Mouse (Mus musculus): Measurements from ENCODE around the gene Ghdc.
A peak's percentile ranks its signal among the peaks of the same experiment; 100 is the strongest.

Ghdc gene

DNA sequence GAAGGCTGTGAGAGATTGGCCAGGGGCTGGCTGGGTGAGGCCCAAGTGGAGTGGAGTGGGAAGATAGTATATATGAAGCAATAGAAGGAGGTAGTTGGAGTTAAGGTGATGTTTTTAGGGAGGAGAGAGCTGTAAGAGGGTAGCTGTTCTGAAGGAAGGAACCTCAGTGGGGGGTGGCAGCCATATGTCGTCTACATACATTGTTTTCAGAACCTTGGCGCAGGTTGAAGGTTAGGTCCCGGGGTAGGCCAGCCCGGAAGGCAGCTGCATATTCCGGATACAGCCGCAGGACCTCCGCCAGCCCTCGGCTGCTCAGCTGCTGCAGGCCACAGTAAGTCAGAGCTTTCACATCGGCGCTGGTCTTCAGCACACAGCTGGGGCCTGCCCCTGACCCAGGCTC is 24.2 kb downstream of the Ghdc start:
- no peak for DNase-seq (ENCODE audit: low spot score)

DNA sequence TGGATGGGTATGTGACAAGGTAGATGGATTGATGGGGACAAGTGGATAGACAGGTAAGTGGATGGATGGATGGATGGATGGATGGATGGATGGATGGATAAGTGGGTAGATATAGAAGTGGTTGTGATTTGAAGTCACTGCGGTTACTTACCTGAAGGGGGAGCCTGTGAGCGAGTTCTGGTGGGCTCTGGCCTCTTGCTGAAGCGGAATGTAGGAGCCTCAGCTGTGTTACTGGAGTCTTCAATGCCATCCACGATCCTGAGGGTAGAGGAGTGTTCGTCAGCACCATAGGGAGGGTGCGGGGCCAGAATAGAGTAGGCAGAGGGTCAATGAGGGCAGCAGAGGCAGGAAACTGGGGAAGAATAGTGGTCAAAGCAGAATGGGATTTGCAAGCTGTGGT is 25.7 kb downstream of the Ghdc start:
- DNase-seq (ENCODE audit: low spot score), result peak; percentile 80

DNA sequence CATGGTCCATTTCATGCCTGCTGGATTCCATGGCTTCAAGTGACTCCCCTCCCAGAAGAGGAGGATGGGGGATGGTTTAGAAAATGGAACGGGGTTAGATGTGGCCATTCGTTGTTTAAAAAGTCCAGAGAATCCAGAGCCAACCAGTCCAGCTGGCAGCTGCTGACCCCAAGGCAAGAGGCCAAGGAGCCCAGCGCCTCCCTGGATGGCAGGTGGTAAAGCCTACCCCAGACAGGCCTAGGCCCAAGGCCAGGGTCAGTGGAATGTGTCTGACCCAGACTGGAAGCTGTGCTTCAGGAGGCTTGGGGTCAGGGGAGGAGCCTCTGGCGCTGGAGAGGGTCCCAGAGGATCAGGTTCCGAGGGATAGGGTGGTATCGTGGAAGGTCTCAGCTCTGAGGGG is 29.4 kb downstream of the Ghdc start:
- no peak for DNase-seq (ENCODE audit: low spot score)

DNA sequence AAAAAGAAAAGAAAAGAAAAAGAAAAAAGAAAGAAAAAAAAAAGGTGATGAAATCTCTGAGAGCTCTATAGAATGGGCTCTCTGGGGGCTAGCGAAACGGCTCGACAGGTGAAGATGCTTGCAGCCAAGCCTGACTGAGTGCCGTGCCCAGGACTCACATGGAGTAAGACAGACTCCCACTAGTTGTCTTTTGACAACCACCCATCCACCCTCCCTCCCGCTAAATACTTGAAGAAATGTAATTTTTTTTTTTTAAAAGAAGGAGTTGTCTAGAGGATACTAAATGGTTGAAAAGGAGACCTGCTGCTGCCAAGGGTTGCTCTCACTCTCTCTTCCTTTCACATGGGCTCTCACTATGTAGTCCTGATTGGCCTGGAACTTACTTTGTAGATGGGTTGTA is 32.0 kb downstream of the Ghdc start:
- no peak for DNase-seq (ENCODE audit: low spot score)

DNA sequence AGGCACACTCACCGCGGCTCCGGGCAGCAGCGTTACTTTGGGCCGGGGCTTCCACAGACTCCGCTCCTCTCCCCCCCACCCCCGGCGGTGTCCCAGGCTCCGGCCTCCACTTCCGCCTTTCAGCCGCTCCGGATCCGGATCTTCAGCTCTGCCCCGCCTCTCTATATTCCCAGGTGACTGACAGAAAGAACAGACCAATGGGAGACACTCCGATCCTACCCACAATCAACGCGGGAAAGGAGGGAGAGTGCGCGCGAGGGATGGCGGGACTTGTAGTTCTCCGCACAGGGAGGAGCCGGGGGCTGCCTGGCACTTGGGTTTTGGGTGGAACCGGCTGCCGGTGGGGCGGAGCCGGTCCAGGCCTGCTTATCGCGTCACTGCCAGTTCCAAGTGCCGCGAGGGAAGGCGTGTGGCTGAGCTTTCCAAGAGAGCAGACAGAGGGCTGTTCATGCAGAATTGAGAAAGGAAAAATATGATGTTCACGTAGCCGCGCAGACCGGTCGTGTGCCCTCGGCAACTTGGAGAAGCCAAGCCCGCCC is 32.6 kb downstream of the Ghdc start, which contains the start of gene Rab5c:
Gene Rab5c (minus strand): TSS at position 150 of the 539 bp plus-strand sequence.
- DNase-seq (ENCODE audit: low spot score), result peak; percentile 99

DNA sequence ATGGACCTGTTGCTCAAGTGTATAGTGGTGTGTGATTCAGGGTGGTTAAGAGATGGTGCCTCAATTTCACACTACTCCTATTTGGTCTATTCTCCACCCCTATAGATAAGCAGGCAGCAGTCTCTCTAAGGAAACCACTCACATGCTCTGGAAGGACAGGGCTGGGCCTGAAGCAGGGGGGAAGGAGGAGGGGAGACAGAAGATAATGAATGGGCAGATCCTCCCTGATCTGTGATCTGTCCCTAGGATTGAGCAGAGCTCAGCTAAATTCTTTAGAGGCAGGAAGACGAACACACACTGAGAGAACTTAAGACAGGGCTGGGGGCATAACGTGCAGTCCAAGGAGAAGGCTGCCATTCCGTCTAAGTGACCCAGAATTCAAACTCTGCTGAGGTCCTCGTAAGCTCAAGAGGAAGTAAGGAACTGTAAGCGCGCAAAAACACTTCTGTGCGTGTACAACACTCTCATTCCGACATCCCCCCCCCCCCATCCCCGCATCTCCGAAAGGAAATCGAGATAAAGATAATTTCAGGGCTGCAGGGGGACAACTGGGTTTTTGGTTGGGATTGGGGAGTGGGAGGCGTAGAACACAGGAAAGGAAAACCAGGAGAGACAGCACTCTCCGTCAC is 33.5 kb downstream of the Ghdc start:
- no peak for DNase-seq (ENCODE audit: low spot score)

DNA sequence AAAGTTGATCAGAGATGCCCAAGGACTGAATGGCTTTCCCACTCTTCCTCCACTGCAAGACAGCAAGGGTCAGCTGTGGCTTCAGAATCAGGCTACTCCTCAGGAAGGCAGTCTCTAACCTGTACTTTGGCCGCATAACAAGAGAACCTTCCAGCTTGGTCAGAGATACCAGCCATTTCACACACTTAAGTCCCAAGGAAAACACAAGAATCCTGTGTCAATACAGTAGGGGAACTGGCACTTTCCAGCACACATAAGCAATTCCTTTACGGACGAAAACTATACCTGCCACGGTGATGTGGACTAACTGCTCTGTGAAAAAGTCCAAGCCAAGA is 34.0 kb downstream of the Ghdc start:
- no peak for DNase-seq (ENCODE audit: low spot score)

DNA sequence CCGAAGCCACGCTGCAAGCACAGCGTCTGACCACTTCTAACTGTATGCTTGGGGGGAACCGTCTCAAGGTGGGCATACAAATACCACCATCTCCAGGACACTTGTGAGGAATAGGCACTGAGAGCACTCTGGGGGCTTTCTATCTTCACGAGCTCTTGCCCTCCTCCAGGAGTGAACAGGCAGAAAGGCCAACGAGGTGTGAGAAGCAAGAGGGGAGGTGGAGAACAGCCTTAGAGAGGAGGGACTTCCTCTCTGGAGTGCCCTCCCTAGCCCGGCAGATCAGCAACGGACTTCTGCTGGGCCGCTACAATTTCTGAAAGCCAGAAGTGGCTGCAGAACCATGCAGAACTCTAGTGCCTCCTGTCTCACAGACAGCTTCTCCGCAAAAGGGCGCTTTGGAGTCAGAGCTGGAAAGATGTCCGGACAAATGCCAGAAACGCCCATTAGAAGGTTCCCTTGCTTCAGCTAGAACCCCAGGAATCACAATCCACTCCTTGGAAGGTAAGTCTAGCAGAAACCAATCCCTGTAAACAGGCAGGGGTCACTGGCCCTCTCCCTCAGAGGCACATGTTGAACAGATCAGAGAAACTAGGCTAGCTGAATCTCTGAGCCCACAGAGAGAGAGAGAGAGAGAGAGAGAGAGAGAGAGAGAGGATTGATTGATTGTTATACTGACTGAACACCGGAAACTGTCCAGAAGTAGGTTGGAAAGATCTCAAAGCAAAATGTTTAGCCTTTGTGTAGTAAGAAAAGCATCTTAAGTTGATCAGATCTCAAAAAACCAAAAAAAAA is 34.6 kb downstream of the Ghdc start:
- DNase-seq (ENCODE audit: low spot score), result no peak

DNA sequence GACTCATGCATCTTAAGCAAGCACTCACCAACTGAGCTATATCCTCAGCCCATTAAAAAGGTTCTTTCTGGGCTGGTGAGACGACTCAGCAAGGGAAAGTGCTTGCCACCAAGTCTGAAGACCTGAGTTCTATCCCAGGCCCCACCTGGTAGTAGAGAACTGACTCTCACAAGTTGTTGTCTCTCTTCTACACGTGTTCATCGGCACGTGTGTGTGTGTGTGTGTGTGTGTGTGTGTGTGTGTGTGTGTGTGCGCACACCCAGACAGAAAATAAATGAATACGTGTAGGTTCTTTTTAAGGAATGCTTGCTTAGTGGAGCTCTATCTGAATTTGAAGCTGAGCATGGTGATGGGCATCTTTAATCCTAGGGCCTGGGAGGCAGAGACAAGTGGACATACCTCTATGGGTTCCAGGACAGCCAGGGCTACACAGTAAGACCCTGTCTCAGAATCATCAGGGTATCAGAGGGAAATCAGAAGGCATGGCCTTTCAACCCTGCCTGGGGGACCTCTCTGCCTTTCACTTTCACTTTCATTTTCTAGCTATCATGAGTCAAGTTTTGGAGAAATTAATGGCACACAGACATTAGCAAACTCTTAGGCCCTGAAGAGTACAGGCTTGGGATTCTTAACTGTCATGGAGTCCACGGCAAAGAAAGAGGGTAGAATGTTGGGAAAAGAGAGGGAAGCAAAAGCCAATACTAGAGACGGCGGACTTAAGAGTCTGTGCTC is 35.5 kb downstream of the Ghdc start:
- DNase-seq (ENCODE audit: low spot score), result no peak

DNA sequence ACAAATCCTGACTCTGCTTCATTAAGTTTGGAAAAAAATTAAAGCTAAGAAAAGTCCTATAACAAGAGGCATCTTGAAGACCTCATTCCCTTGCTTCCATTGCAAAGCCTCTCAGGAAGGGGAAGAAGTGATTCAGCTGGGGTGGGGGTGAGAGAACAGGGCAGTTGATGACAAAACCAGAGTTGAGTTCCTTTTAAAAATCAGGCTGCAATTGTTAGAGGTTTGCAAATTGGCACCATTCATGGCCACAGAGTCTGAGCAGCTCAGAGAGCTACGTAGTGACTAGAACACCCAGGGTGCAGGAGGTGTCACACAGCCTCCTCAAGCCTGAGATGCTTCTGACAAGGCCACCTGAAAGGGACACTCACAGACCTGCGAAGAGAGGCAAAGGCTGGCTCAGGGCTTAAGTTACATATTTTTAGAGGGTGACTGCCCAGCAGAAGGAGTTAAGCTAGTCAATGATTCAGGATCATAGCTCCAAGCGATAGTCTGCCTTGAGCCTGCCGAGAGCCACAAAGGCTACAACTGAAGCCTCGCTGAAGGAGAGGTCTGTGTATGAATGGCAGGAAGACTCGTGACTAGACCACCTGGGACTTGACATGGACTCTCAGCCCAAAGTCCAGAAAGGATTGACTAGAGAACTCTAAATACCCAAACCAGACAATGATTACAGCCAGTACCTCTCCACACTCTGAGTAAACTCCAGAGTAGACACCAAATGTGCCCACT is 40.1 kb downstream of the Ghdc start:
- no peak for DNase-seq (ENCODE audit: low spot score)

DNA sequence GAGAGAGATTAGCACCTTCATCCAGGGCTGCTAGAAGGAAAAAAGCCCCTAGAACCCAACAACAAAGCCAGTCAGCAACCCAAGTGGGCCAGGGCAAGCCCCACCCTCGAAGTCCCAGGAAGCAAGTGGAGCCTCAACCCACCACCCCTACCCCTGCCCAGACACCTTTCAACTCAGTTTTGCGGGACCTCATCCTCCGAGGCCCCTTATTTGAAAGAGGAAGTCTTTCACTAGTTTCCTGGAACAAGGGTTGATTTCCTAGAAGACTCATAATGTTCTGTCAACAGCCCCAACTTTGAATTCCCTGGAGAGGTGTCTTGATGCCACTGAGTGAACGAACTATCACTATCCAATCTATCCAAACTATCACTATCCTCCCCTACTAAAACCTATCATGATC is 40.8 kb downstream of the Ghdc start:
- no peak for DNase-seq (ENCODE audit: low spot score)

DNA sequence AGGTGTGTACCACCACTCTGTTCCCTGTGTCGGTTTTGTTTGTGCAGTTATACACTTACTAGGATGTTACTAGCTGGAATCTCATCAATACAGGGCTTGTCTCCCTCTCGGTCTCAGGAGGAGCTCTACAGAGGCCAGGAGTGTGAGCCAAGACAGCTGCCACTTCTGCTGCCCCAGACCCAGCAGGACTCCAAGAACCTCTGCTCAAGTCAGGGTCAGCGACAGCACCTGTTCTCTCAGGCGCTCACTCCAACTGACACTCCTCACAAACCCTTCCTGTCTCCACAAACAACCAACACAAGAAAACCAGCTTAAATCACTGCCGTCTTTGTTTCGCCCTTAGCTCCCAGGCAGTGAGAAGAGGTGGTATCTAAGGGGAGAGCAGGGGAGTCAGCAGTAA is 42.2 kb downstream of the Ghdc start:
- no peak for DNase-seq (ENCODE audit: low spot score)

DNA sequence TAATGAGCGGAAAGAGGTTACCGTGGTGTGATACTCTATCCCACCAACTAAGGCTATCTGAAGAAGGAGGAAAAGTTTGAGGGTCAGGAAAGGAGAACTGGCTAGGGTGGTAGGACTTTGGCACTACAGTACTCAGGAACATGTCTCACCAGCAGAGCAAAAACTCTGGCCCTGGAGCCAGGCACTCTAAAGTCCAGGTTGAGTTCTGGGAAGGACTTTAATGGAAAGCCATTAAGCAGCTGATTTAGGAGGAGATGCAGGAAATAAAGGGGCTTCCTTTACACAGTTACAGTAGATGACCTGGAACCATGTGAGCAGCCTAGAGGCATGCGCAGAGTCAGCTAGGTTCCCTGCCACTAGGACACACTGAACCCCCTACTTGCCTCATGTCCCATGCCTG is 43.6 kb downstream of the Ghdc start:
- no peak for DNase-seq (ENCODE audit: low spot score)

DNA sequence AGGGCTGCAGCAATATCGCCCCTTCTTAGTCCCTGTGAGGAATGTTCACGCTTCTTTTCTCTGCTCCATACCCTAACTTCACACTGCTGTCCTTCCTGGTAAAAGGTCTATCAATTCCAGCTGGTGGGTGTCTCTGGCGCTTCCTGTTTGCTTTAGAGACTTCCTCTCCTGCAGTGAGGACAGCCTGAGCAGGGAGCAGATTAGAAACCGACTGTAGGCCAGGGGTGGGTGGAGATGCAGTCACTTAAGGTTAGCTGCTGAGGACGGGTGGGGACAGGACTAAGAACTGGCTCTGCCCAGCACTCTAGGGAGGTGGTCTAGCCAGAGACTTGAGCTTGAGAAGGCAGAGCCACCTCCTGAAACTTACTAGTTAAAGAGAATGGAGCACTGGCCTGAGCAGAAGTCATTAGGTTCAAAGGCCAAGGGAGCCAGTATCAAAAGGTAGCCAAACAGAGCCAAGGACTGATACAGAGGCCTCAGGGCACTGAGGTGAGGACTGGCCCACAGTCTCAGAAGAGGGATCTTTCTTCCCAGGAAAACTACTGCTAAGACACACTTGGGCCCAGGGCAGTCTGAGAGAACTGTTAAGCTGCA is 45.7 kb downstream of the Ghdc start:
- no peak for DNase-seq (ENCODE audit: low spot score)

DNA sequence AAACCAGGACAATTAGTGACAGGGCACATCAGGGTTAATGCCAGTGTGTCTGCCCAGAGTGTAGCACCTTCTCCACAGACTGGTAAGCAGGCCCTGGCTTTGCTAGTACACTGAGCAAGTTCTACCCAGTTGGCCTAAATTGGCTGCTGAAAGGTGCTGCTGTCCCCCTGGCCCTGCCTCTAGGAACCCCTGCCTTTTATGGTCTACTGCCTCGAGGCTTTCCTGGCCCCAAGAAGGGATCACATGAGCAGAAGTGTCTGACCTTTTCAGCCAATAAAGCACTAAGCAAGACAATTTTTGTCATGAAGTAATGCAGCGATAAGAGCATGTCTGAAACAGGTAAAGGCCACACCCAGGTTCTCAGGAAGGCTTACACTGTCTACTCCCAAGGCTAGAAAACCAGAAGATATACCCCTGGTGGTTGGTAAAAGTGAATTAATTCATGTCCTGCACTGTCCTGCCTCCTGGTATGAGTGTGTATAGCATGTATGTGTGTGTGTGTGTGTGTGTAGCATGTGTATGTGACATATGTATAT is 48.2 kb downstream of the Ghdc start:
- DNase-seq (ENCODE audit: low spot score), result no peak

DNA sequence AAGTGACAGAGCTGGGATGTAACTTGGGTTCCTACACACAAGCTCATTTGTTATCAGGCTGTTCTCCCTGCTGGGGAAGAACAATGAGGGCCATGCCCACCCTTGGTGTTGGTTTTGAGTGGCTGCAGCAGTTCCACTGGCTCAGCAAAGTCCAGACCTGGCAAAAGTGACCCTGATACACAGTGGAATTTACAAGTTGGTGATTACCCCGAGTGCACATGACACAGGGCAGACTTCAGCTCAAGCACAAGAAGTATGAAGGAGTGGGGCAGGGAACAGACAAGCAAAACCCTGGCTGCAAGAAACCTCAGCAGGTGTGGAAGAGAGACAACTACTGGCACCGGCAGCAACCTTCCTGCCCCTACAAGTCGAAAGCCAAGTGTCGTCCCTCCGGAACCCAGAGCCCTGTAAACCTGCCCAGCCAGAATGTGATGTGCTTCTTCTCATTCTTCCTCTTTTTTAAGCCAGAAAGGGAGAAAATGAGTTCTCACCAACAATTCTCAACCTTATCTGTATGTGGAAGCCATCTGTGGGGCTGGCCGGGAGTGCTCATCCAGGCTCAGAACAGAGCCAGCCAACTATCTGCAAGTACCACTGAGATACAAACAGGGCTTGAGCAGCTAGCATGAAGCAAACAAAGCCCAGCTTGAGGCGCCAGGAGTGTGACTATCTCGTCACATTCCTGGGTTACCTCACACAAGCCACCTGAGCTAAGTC is 48.8 kb downstream of the Ghdc start:
- no peak for DNase-seq (ENCODE audit: low spot score)

DNA sequence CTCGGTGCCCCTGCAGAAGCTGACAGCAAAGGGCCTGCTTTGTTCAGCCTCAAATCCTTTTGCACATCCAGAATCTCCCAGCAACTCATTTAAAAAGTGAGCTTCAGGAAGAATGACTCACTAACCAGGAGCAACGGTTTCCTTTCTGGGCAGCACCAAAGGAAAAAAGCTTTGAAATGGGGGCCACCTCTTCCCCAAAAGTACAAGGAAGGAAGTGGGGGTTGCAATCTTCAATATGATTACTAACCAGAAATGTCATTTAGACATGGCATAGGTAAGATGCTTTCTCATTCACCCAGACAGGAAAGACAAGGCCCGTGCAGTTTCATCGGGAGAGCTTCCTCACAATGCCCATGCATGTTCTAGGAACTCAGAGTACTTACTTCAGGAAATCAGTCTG is 49.5 kb downstream of the Ghdc start:
- DNase-seq (ENCODE audit: low spot score), result no peak

DNA sequence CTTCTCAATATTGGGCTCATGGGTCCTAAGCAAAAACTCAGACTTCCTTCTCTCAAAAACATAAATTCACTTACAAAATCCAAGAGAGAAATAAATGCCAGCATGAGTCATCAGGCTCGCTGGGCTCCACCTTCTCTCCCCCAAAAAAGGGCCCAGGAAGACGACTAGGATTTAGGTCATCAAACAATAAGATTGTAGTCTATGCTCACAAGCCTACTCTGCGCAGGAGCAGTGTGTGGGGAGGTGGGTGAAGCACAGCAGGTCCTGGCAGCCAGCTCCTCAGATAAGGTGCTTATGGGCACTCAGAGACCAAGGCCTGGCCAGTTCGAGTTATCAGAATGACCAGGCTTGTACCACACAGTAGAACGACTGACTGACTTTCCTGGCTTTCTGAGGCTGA is 50.4 kb downstream of the Ghdc start:
- DNase-seq (ENCODE audit: low spot score), result no peak

DNA sequence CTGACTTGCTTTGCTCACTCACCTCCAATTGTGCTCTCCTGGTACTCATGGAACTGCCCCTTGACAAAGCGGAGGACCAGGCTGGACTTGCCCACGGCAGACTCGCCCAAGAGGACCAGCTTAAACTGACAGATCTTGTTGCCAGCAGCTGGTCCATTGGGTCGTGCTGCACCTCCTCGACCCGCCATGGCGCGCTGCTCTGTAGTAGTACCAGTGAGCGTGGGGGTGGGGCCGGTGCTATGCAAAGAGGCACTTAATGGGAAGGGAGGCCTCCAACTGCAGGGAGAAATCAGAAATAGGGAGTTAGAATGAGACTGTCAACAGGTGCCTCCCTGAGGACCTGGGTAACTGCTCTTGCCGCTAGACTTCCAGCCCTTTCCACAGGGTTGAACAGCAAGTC is 50.9 kb downstream of the Ghdc start:
- no peak for DNase-seq (ENCODE audit: low spot score)

DNA sequence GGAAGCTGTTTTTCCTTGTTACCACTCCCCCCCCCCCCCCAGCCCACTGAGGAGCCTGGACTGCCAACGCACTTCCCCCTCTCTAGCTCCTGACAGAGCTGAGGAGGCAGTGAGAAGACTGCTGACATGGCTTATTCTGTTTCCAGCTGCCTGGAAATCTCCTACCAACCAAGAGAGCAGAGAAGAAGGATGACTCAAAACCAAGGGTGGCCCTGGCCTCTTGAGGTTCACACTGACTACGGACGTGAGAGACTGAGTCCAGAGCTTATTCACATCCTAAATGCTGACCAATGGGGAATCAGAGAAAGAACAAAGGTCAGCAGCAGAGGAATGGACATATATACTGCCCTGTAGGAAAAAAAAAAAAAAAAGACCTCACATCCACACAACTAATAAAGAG is 51.4 kb downstream of the Ghdc start:
- DNase-seq (ENCODE audit: low spot score), result no peak

DNA sequence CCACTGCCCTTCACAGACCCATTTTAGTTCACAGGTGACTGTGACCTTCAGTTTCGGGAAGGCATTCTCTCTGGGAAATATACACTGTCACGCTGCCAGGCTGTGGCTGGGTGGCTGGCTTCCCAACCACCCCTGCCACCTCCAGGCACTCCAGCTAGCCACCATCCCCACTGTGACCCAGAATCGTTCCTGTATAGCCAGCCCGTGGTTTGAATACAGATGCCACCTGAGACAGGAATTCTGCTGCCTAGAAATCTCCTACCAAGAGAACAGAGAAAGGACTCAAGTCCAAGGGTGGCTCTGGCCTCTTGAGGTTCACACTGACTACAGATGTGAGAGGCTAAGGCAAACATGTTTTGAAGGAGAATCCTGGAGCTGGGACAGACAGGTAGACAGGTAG is 51.9 kb downstream of the Ghdc start:
- no peak for DNase-seq (ENCODE audit: low spot score)
